Mouse (Mus musculus): ENCODE measurements around the gene Nmi.

The Nmi gene

DNA sequence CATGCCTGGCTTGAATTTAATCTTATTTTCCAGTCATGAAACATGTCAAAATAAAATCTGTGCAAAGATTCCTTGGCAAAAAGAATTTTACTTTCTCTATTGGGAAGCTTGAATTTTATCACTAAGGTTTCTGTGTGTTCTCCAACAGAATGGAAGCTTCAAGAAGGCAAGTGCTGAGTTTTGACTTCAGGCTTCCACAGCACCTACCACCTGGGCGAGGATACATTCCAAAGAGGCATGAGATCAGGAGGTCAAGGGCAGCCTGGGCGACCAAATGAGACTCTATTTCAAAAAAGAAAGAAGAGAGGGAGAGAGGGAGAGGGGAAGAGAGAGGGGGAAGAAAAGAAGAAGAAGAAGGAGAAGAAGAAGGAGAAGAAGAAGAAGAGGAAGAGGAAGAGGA is 27.5 kb downstream of the Nmi start:
- DNase-seq (ENCODE audit: extremely low read depth, low read depth), result no peak

- peak; percentile 81 for DNase-seq (ENCODE audit: extremely low read depth, low read depth)
Measured at GRCm38 (mm10) chr2:51941832-51942231, 31.5 kb downstream of the Nmi start.

DNA sequence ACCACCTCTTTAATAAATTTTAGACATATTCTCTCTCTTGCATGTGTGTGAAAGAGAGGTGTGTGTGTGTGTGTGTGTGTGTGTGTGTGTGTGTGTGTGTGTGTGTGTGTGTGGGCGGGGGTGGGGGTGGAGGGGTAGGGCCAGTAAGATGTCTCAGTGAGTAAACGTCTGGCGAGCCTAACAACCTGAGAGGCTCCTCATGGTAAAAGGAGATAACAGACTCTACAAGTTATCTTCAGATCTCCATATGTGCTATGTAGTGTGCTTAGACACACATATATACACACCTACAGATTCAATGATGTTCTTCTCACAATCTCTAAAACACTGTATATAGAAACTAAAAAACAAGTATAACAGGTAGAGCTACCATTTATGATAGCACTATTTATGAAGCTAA is 34.5 kb downstream of the Nmi start:
- DNase-seq (ENCODE audit: extremely low read depth, low read depth), result no peak

DNA sequence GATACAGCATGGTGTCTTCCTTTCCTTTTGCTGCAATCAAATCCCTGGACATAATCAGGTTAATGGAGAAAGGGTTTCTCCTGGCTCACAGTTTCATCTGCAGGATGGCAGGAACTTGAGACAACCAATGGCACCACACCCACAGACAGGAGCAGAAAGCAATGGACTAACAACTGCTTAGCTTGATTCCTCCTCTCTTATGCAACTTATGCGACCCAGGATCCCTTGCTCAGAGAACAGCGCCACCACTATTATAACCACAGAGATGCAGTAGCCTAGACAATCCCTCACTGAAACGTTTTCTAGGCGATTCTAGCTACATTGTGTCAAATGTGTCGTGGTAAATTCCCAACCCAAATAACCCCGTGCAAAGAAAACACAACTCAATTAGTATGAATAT is 36.3 kb downstream of the Nmi start:
- peak; percentile 40 for DNase-seq (ENCODE audit: extremely low read depth, low read depth)

DNA sequence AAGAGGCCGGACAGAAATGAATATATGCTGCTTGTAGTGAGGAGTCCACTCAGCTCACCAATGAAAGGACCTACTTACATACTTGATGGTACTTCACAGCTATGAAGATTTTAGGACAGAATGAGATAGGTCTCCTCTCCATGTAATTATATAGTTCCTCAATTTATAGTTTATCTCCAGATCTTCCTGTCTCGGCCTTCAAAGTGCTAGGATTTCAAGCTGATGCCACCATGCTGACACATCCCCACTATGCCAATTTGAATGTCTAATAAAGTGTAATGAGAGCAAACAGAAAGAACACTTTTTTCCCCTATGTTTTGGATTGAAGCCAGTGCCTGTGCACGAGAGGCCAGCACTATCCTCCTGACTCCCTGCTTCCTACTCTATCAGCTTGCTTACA is 36.7 kb downstream of the Nmi start:
- no peak for DNase-seq (ENCODE audit: extremely low read depth, low read depth)

GRCm38 (mm10) chr2:51935921-51936320 is 37.4 kb downstream of the Nmi start:
- DNase-seq (ENCODE audit: extremely low read depth, low read depth), result no peak

GRCm38 (mm10) chr2:51934574-51935334 is 38.5 kb downstream of the Nmi start, which contains the start of gene Rbm43:
Gene Rbm43, minus strand, starts transcription at chr2:51935163.
- DNase-seq (ENCODE audit: extremely low read depth, low read depth), result peak; percentile 79

DNA sequence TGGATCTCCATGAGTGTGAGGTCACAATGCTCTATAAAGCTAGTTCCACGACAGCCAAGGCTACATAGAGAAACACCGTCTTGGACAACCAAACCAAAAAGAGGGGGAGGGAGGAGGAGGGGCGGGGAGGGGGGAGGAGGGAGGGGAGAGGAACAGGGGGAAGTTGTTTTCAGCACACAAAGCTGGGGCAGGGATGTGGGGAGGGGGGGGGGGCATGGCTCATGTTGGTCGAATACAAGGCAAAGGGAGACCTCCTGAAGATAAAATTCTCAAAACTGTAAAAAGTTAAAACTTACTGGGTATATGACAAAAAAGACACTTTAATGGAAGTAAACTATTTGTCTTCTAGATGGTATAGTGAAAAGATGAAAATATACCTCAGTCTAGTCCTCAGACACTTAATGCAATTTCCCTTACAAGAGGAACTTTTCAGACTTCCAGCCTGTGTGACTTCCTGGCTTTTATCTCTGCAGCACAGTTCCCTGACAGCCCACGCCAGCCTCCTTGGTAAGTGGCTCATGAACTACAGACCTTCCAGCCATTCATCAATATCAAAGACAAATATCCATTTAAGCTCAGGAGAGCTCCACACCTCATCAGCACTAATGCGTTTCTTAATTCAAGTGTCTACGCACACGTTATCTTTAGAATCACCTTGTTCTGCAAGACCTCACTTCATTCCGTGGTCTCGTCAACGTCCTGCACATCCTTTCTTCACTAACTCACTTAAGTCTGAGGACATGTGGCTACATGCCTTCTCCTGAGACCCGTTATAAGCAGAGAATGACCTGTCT is 39.8 kb downstream of the Nmi start:
- DNase-seq (ENCODE audit: extremely low read depth, low read depth), result peak; percentile 81

DNA sequence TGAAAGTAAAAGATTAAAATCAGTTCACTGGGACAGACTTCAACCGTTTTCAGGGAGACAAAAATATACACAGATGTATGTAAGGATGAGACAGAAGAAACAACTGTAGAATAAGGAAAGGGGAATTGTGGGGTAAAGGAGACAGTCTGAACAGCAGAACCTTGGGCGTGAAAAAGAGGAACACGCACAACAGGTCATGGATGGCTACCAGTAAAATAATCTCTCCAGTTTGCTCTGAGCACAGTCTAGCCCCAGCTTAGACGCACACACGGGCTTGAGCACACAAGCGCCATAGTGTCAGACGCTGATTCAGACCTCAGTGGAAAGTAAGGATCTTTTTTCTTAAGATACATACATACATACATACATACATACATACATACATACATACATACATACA is 42.1 kb downstream of the Nmi start:
- peak; percentile 39 for DNase-seq (ENCODE audit: extremely low read depth, low read depth)

DNA sequence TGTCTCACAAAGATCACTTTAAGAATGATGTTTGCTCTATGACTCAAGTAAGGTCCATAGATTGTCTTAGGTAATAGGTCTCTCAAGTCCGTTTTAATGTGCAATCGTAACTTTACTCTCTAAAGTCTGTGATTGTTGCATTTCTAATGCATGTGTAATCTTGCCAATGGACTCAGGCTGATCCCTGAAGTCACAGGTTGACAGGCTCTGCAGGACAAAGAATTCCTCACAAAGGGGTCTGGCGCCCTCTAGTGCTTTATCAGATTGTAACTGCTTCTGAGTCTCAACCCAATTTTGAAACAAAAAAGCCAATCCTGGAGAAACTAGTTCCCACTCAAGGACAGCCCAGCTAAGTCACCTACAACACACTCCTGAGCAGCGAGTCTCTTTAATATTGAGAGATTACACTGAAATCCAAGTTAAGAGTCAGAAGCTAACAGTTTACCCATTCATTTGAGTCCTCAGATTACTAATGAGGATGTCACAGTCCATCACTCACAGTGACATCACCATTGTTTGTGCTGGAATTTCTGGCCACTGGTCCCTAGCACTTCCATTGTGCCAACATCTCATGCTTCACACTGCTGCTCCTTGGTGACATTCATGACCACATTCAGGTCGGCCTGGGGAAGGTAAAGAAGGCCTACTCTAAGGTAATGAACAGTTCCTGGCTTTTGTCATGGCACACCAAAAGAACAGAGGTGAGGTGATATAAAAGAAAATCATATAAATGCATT is 58.2 kb downstream of the Nmi start:
- peak; percentile 52 for DNase-seq (ENCODE audit: extremely low read depth, low read depth)

DNA sequence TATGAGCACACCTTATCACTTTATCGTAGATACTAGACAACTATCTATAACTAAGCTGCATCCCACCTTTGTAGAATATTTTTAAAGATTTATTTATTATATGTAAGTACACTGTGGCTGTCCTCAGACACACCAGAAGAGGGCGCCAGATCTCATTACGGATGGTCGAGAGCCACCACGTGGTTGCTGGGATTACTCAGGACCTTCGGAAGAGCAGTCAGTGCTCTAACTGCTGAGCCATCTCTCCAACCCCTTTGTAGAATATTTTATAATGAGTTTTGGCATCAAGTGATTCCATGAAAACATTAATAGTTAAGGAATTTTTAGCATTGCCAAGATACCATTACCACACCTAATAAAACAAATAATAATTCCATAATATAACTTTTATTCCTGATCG is 58.8 kb downstream of the Nmi start:
- no peak for DNase-seq (ENCODE audit: extremely low read depth, low read depth)

DNA sequence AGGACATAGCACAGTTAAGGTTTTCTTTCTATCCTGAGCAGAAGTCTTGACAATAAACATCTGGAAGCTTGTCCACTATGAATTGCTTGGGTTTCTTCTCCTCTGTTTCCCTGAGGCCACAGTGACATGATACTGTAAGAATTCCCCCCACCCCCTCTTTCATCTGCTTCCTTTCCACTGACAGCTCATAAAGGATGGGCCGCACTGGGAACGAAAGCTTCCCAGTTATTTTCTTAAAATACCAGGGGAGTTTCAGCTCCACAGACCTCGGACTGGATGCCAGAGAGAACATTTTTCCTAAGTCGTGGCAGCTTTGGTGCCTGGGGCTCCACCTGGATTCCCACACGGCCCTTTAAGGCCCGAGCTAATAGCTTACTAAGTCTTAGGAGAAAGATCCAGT is 60.6 kb downstream of the Nmi start:
- no peak for DNase-seq (ENCODE audit: extremely low read depth, low read depth)

DNA sequence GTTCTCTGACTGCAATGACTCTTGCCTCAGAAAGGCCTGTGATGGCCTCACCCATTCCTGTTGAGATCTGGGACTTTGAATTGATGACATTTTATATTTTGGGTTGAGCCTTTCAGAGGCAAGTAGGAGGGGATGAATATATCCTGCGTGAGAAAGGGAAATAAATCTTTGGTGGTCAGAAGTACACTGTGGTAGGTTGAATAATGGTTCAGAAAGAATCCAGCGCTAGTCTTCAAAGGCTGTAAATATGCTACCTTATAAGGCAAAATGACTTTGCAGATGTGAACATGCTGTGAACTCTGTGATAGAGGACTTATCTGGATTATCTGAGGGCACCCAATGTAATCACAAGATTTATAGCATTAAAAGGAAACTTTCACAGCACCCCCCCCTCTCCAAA is 61.4 kb downstream of the Nmi start:
- DNase-seq (ENCODE audit: extremely low read depth, low read depth), result no peak

DNA sequence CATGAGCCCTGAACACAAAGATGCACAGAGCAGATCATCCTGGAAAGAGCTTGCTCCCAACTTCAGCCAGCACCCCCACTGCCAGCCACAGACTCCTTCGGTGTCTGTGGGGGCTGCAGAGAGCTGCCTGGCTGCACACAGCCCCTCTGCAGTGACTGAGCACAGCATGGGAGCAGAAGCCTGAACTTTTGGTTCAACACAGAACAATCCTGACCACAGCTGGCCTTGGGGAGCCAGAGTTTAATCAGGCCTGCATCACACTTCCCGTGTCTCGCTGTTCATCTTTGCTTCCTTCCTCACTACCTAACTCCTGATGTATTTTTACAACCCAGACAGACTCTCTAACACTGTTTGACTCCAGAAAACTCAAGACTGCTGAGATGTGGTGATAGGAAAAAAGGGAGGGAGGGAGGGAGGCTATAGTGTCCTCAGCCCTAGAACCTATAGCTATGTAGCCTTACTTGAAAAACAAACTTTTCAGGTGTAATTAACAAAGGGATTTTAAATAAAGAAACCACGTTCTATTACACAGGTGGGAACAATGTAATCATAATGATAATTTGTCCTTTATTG is 65.7 kb downstream of the Nmi start:
- DNase-seq (ENCODE audit: extremely low read depth, low read depth), result no peak

DNA sequence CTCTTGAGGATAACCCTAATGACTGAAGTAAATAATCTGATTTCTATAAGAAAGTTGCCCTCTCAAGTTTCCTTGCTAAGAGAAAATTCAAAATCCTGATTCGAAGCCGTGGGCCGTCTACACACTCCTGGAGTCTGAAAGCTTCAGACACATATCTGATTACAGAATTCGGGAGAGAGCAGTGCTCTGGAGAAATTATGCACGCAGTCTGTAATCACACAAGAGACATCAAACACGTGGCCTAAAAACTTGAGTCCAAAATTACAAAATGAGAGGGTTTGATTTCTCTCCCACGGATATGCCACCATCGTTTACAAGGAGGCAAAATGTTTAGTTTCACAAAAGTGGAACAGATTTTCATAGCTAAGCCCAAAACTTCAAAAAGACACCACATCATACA is 67.7 kb downstream of the Nmi start:
- no peak for DNase-seq (ENCODE audit: extremely low read depth, low read depth)
